ENCODE assay signal across 31 mouse cellular contexts in genomic region chr5:3722873-3723272, GRCm38 (mm10).
DNase-seq lines count a peak whose midpoint lies in the region; ATAC-seq and TF ChIP-seq lines count a peak whose summit lies in the region.
"Had no signal": no experiment of that assay in that cellular context is flagged by ENCODE, and none has a peak within 500 bp of the region (broad histone marks: within the 10 kb centered on the region; RNA-seq: fewer than 3 reads in every experiment).

No protein-coding gene starts in this region.

- TF ChIP-seq EP300 in liver, postnatal 0 days (IDR thresholded peaks at IDR 0.05; ENCODE audit: low read depth): no peak
- no peak for TF ChIP-seq EP300 in liver, embryonic 14.5 days (IDR thresholded peaks at IDR 0.05; ENCODE audit: low read depth)

- H3K4me2 ChIP-seq in liver, postnatal 0 days (ENCODE audit: low read depth, low read length): no peak overlapping the region
- no peak overlapping the region for H3K4me2 ChIP-seq in intestine, embryonic 15.5 days (replicated peaks)
- H3K4me2 ChIP-seq in liver, embryonic 14.5 days (ENCODE audit: low read depth): no peak overlapping the region
- H3K4me2 ChIP-seq: embryonic facial prominence, embryonic 13.5 days; forebrain, embryonic 13.5 days; heart, embryonic 11.5 days; hindbrain, embryonic 14.5 days; lung, embryonic 15.5 days; midbrain, embryonic 11.5 days; neural tube, embryonic 15.5 days; stomach, embryonic 15.5 days had no signal

- TF ChIP-seq CTCF in liver, postnatal 0 days (IDR thresholded peaks at IDR 0.05; ENCODE audit: low read depth): no peak
- TF ChIP-seq CTCF in liver, embryonic 14.5 days (IDR thresholded peaks at IDR 0.05; ENCODE audit: low read depth): no peak

- no peaks in the 10 kb centered on the region for H3K27me3 ChIP-seq in liver, postnatal 0 days (ENCODE audit: insufficient read depth, low read length)
- no peaks in the 10 kb centered on the region for H3K27me3 ChIP-seq in intestine, embryonic 15.5 days (replicated peaks)
- no peaks in the 10 kb centered on the region for H3K27me3 ChIP-seq in liver, embryonic 14.5 days (ENCODE audit: control insufficient read depth, insufficient read depth, low read length)
- H3K27me3 ChIP-seq: embryonic facial prominence, embryonic 13.5 days; forebrain, embryonic 13.5 days; lung, embryonic 15.5 days; neural tube, embryonic 15.5 days; stomach, embryonic 15.5 days had no signal

- H3K27ac ChIP-seq in liver, postnatal 0 days (ENCODE audit: low read depth): no peak overlapping the region
- no peak overlapping the region for H3K27ac ChIP-seq in intestine, embryonic 15.5 days
- no peak overlapping the region for H3K27ac ChIP-seq in liver, embryonic 14.5 days
- H3K27ac ChIP-seq: embryonic facial prominence, embryonic 13.5 days; forebrain, embryonic 13.5 days; hindbrain, embryonic 14.5 days; lung, embryonic 15.5 days; macrophage; neural tube, embryonic 15.5 days; stomach, embryonic 15.5 days had no signal

- H3K9ac ChIP-seq in liver, postnatal 0 days (replicated peaks): no peak overlapping the region
- no peak overlapping the region for H3K9ac ChIP-seq in intestine, embryonic 15.5 days
- H3K9ac ChIP-seq in liver, embryonic 14.5 days (replicated peaks): no peak overlapping the region
- H3K9ac ChIP-seq: embryonic facial prominence, embryonic 13.5 days; forebrain, embryonic 13.5 days; hindbrain, embryonic 14.5 days; lung, embryonic 15.5 days; neural tube, embryonic 15.5 days; stomach, embryonic 15.5 days had no signal

- peak; percentile 9 for DNase-seq in liver
- no peak for DNase-seq in liver, postnatal 0 days
- peak; percentile 6 to 24 (median 7) for DNase-seq in liver, embryonic 14.5 days (ENCODE audit: low read depth in 3 of 3, low spot score in 3 of 3)
- DNase-seq in testis, postnatal 14 days (ENCODE audit: low spot score): no peak
- DNase-seq in kidney, adult 8-10 months: no peak
- DNase-seq in cerebellum, postnatal 14 days: no peak
- DNase-seq: adrenal gland, adult 8-10 months; cerebellum, adult 2 months; cerebellum, postnatal 36 days; embryo, embryonic 11 days; gastrocnemius, postnatal 10 days; heart, adult 11 months; heart, postnatal 14 days; kidney, postnatal 25 days; right cerebral cortex, adult 18-20 months; right cerebral cortex, postnatal 4 days; thymus, adult 18-20 months; thymus, postnatal 4 days had no signal

- no peaks in the 10 kb centered on the region for H3K4me1 ChIP-seq in liver, postnatal 0 days (ENCODE audit: insufficient read depth)
- H3K4me1 ChIP-seq in intestine, embryonic 15.5 days (replicated peaks): no peaks in the 10 kb centered on the region
- peaks cover 0 to 9% of the 10 kb centered on the region in 2 experiments; a peak in 2 of 4 replicates for H3K4me1 ChIP-seq in liver, embryonic 14.5 days (replicated peaks; ENCODE audit: control insufficient read depth in 2 of 2, insufficient read depth in 2 of 2, low read length in 1 of 2)
- H3K4me1 ChIP-seq: embryonic facial prominence, embryonic 13.5 days; forebrain, embryonic 13.5 days; lung, embryonic 15.5 days; neural tube, embryonic 15.5 days; stomach, embryonic 15.5 days had no signal

- WGBS in liver, postnatal 0 days (ENCODE audit: insufficient replicate concordance): 62% methylated on average over 2 of the region's 2 CpGs
- 84% methylated on average over 2 of the region's 2 CpGs for WGBS in intestine, embryonic 15.5 days
- 32% methylated on average over 2 of the region's 2 CpGs for WGBS in liver, embryonic 14.5 days (ENCODE audit: insufficient replicate concordance)

- no peak overlapping the region for H3K4me3 ChIP-seq in liver, postnatal 0 days (ENCODE audit: low read depth, low read length)
- no peak overlapping the region for H3K4me3 ChIP-seq in intestine, embryonic 15.5 days (replicated peaks)
- no peak overlapping the region for H3K4me3 ChIP-seq in liver, embryonic 14.5 days (ENCODE audit: insufficient read depth in 1 of 2, low read depth in 2 of 2, low read length in 2 of 2)
- H3K4me3 ChIP-seq: embryonic facial prominence, embryonic 13.5 days; erythroblast, embryonic 14.5 days; forebrain, embryonic 13.5 days; lung, embryonic 15.5 days; neural tube, embryonic 15.5 days; stomach, embryonic 15.5 days had no signal

- ATAC-seq in liver, postnatal 0 days: no peak
- ATAC-seq in intestine, embryonic 15.5 days: peak; percentile 63
- peak; percentile 85 for ATAC-seq in liver, embryonic 14.5 days (ENCODE audit: insufficient read depth)
- ATAC-seq: activated CD4-positive, CD25-positive, alpha-beta regulatory T cell, adult 4 months; forebrain, embryonic 13.5 days; inflammation-experienced regulatory T-cells, adult 6 months had no signal

- peaks cover 17% of the 10 kb centered on the region for H3K36me3 ChIP-seq in liver, postnatal 0 days (replicated peaks; ENCODE audit: insufficient read depth, low read length)
- no peaks in the 10 kb centered on the region for H3K36me3 ChIP-seq in intestine, embryonic 15.5 days
- H3K36me3 ChIP-seq in liver, embryonic 14.5 days (replicated peaks; ENCODE audit: control insufficient read depth, insufficient read depth, low read depth): peaks cover 6% of the 10 kb centered on the region

- H3K9me3 ChIP-seq in liver, postnatal 0 days (ENCODE audit: low read length): no peaks in the 10 kb centered on the region
- H3K9me3 ChIP-seq in intestine, embryonic 15.5 days: no peaks in the 10 kb centered on the region
- H3K9me3 ChIP-seq in liver, embryonic 14.5 days (ENCODE audit: control insufficient read depth, low read length): no peaks in the 10 kb centered on the region
- H3K9me3 ChIP-seq: embryonic facial prominence, embryonic 13.5 days; forebrain, embryonic 13.5 days; lung, embryonic 15.5 days; neural tube, embryonic 15.5 days; stomach, embryonic 15.5 days had no signal

Comparison
In these comparisons a context has a peak if more than half of its experiments do, and no peak if none do; other contexts are left out.
1. DNase-seq: peak in liver (single experiment) and liver, embryonic 14.5 days (3 of 3); none in liver, postnatal 0 days (single experiment), testis, postnatal 14 days (single experiment), kidney, adult 8-10 months (0 of 2) and cerebellum, postnatal 14 days (0 of 2).